Mouse (Mus musculus): Measurements from ENCODE around the gene Gm21988.
A peak's percentile ranks its signal among the peaks of the same experiment; 100 is the strongest.

Gene Gm21988

DNA sequence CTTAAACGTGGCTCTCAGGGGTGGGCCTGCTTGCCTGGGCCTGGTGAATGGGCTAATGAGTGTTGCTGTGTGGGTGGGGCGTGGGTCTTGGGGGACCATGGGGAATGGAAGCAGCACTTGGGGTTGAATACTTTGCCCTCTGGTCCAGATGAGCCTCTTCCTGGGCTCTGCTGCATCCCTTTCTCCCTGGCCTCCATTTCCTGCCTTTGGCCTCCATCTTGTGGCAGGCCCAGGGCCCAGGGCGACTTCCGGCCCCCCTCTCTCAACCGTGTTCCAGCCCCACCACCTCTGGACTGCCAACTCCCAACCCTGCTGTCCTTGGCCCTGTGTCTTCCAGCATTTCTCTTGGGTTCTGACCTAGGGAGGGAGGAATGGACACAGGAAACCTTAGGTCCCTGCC, 5.6 kb downstream of the Gm21988 start:
- no peak for TF ChIP-seq POU5F1 (IDR thresholded peaks at IDR 0.05; ENCODE audit: borderline replicate concordance, low read length)
- no peak for TF ChIP-seq CTCF (conservative IDR thresholded peaks at IDR 0.05; ENCODE audit: low read length)
- no peak for TF ChIP-seq NANOG (IDR thresholded peaks at IDR 0.05; ENCODE audit: borderline replicate concordance, low read length)
- peak overlapping the region; percentile 73 for H3K4me3 ChIP-seq (replicated peaks; ENCODE audit: low read length)
- H3K27me3 ChIP-seq (ENCODE audit: insufficient read depth, low read length) = peaks cover 13% of the 10 kb centered on the region
- H3K36me3 ChIP-seq (ENCODE audit: insufficient read depth, low read length) = peaks cover 27% of the 10 kb centered on the region
- H3K9me3 ChIP-seq (ENCODE audit: low read length) = no peaks in the 10 kb centered on the region
- peaks cover 91% of the 10 kb centered on the region for H3K4me1 ChIP-seq (replicated peaks; ENCODE audit: low read depth, low read length)

GRCm38 (mm10) chr11:70233016-70233415, 6.6 kb downstream of the Gm21988 start:
- peaks cover 91% of the 10 kb centered on the region for H3K4me1 ChIP-seq (replicated peaks; ENCODE audit: low read depth, low read length)
- H3K4me3 ChIP-seq (replicated peaks; ENCODE audit: low read length) = peak overlapping the region; percentile 73
- H3K36me3 ChIP-seq (ENCODE audit: insufficient read depth, low read length) = peaks cover 27% of the 10 kb centered on the region
- H3K27me3 ChIP-seq (ENCODE audit: insufficient read depth, low read length) = peaks cover 23% of the 10 kb centered on the region
- no peak for TF ChIP-seq POU5F1 (IDR thresholded peaks at IDR 0.05; ENCODE audit: borderline replicate concordance, low read length)
- no peak for TF ChIP-seq NANOG (IDR thresholded peaks at IDR 0.05; ENCODE audit: borderline replicate concordance, low read length)
- no peak for TF ChIP-seq CTCF (conservative IDR thresholded peaks at IDR 0.05; ENCODE audit: low read length)
- H3K9me3 ChIP-seq (ENCODE audit: low read length) = no peaks in the 10 kb centered on the region

DNA sequence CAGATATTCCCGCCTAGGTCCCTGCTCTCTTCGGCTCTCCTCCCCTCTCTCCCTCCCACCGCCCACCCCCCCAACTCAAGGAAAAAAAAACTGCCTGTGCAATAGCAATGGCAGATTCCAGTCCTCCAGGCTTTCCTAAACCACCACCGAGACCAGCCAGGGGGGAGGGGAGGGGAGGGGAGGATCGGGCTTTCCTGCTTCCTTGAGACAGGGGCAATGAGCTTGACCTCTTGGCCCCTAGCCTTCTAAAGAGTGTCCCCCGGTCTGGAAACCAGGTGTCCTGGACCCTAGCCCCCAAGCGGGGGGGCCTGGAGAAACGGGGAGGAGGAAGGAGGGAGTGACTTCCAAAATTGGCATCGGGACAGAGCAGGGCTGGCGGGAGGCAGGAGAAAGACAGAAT, 7.1 kb downstream of the Gm21988 start:
- no peak for TF ChIP-seq CTCF (conservative IDR thresholded peaks at IDR 0.05; ENCODE audit: low read length)
- no peak for TF ChIP-seq POU5F1 (IDR thresholded peaks at IDR 0.05; ENCODE audit: borderline replicate concordance, low read length)
- TF ChIP-seq NANOG (IDR thresholded peaks at IDR 0.05; ENCODE audit: borderline replicate concordance, low read length) = no peak
- peaks cover 27% of the 10 kb centered on the region for H3K36me3 ChIP-seq (ENCODE audit: insufficient read depth, low read length)
- H3K4me1 ChIP-seq (replicated peaks; ENCODE audit: low read depth, low read length) = peaks cover 95% of the 10 kb centered on the region
- peaks cover 28% of the 10 kb centered on the region for H3K27me3 ChIP-seq (ENCODE audit: insufficient read depth, low read length)
- H3K4me3 ChIP-seq (replicated peaks; ENCODE audit: low read length) = peak overlapping the region; percentile 73
- no peaks in the 10 kb centered on the region for H3K9me3 ChIP-seq (ENCODE audit: low read length)

DNA sequence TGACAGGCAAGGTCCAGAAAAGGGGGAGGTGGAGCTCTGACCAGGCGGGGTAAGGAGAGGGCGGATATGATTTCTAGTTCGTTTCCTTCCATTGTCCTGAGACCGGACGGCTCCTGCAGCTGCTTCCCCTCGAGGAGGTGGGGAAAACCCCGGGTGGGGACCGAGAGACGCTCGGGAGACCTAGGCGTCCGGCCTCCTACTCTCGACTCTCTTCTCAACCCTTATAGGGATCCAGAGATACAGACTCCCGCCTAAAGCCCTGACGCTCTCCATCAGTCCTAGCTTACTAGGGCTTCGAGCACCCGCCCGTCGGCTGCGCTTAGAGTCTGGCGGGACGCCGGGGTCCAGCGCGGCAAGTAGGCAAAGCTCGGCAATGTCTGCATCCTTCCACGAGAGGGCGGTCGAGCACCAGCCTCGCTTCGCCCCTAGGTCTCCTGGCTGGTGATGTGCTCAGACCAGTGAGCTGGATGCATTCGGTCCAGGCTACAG, 9.3 kb downstream of the Gm21988 start:
- Histone ChIP-seq H3K4me1 (replicated peaks; ENCODE audit: low read depth, low read length) (peaks cover 98% of the 10 kb centered on the region), H3K27me3 (ENCODE audit: insufficient read depth, low read length) (peaks cover 50% of the 10 kb centered on the region), H3K36me3 (ENCODE audit: insufficient read depth, low read length) (peaks cover 12% of the 10 kb centered on the region), H3K9me3 (ENCODE audit: low read length) (no peaks in the 10 kb centered on the region), H3K4me3 (replicated peaks; ENCODE audit: low read length) (peak overlapping the region; percentile 79)
- TF ChIP-seq CTCF (conservative IDR thresholded peaks at IDR 0.05; ENCODE audit: low read length) (peak; percentile 83), NANOG (IDR thresholded peaks at IDR 0.05; ENCODE audit: borderline replicate concordance, low read length) (no peak), POU5F1 (IDR thresholded peaks at IDR 0.05; ENCODE audit: borderline replicate concordance, low read length) (no peak)

GRCm38 (mm10) chr11:70229260-70230010, 10.2 kb downstream of the Gm21988 start, which contains the start of gene Bcl6b:
Gene Bcl6b, minus strand, starts transcription at chr11:70229798.
- no peaks in the 10 kb centered on the region for H3K9me3 ChIP-seq (ENCODE audit: low read length)
- peaks cover 92% of the 10 kb centered on the region for H3K4me1 ChIP-seq (replicated peaks; ENCODE audit: low read depth, low read length)
- peaks cover 59% of the 10 kb centered on the region for H3K27me3 ChIP-seq (ENCODE audit: insufficient read depth, low read length)
- peak within 1 kb of the TSS; percentile 79 for H3K4me3 ChIP-seq (replicated peaks; ENCODE audit: low read length)
- peaks cover 12% of the 10 kb centered on the region for H3K36me3 ChIP-seq (ENCODE audit: insufficient read depth, low read length)
- TF ChIP-seq NANOG (IDR thresholded peaks at IDR 0.05; ENCODE audit: borderline replicate concordance, low read length) = no peak
- TF ChIP-seq POU5F1 (IDR thresholded peaks at IDR 0.05; ENCODE audit: borderline replicate concordance, low read length) = no peak
- no peak for TF ChIP-seq CTCF (conservative IDR thresholded peaks at IDR 0.05; ENCODE audit: low read length)

DNA sequence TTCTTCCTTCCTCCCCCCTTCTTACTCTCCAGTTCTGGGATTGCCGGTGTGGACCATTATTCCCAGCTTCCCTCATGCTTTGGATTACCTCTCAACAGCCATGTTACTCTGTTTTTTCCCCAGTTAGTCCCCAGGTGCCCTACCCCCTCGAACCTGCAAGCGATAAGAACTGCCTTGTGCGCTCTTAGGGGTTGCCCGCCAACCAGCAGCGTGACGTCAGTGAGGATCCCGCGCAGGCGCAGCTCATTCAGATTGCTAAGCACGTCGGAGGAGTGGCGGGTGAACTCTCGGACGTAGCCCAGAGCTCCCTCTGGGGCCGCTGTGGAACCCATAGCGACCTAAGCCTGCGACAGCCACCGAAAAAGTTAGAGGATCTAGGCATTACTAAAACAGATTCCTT, 10.8 kb downstream of the Gm21988 start:
- Histone ChIP-seq H3K9me3 (ENCODE audit: low read length) (no peaks in the 10 kb centered on the region), H3K4me1 (replicated peaks; ENCODE audit: low read depth, low read length) (peaks cover 90% of the 10 kb centered on the region), H3K4me3 (replicated peaks; ENCODE audit: low read length) (peak overlapping the region; percentile 79), H3K27me3 (ENCODE audit: insufficient read depth, low read length) (peaks cover 65% of the 10 kb centered on the region), H3K36me3 (ENCODE audit: insufficient read depth, low read length) (peaks cover 15% of the 10 kb centered on the region)
- TF ChIP-seq NANOG (IDR thresholded peaks at IDR 0.05; ENCODE audit: borderline replicate concordance, low read length) (no peak), CTCF (conservative IDR thresholded peaks at IDR 0.05; ENCODE audit: low read length) (no peak), POU5F1 (IDR thresholded peaks at IDR 0.05; ENCODE audit: borderline replicate concordance, low read length) (no peak)

GRCm38 (mm10) chr11:70227661-70228245, 11.9 kb downstream of the Gm21988 start:
- peaks cover 70% of the 10 kb centered on the region for H3K27me3 ChIP-seq (ENCODE audit: insufficient read depth, low read length)

GRCm38 (mm10) chr11:70227126-70227525, 12.5 kb downstream of the Gm21988 start:
- Histone ChIP-seq H3K9me3 (ENCODE audit: low read length) (no peaks in the 10 kb centered on the region), H3K4me1 (replicated peaks; ENCODE audit: low read depth, low read length) (peaks cover 88% of the 10 kb centered on the region), H3K27me3 (ENCODE audit: insufficient read depth, low read length) (peaks cover 73% of the 10 kb centered on the region), H3K4me3 (replicated peaks; ENCODE audit: low read length) (peak overlapping the region; percentile 66), H3K36me3 (ENCODE audit: insufficient read depth, low read length) (peaks cover 25% of the 10 kb centered on the region)
- no peak for TF ChIP-seq CTCF (conservative IDR thresholded peaks at IDR 0.05; ENCODE audit: low read length)

More at GRCm38 (mm10) chr11:70227661-70228245, 11.9 kb downstream of the Gm21988 start:
- H3K9me3 ChIP-seq (ENCODE audit: low read length) = no peaks in the 10 kb centered on the region
- TF ChIP-seq CTCF (conservative IDR thresholded peaks at IDR 0.05; ENCODE audit: low read length) (no peak), POU5F1 (IDR thresholded peaks at IDR 0.05; ENCODE audit: borderline replicate concordance, low read length) (no peak), NANOG (IDR thresholded peaks at IDR 0.05; ENCODE audit: borderline replicate concordance, low read length) (no peak)
- H3K36me3 ChIP-seq (ENCODE audit: insufficient read depth, low read length) = peaks cover 22% of the 10 kb centered on the region
- 0 out of 2 replicates have a peak overlapping the region, but pooled peaks have one; percentile 79 for H3K4me3 ChIP-seq (replicated peaks; ENCODE audit: low read length)
- H3K4me1 ChIP-seq (replicated peaks; ENCODE audit: low read depth, low read length) = peaks cover 88% of the 10 kb centered on the region

All from E14TG2a.4 (cell line).